ENCODE assay signal across 8 mouse cellular contexts in the genomic region with DNA sequence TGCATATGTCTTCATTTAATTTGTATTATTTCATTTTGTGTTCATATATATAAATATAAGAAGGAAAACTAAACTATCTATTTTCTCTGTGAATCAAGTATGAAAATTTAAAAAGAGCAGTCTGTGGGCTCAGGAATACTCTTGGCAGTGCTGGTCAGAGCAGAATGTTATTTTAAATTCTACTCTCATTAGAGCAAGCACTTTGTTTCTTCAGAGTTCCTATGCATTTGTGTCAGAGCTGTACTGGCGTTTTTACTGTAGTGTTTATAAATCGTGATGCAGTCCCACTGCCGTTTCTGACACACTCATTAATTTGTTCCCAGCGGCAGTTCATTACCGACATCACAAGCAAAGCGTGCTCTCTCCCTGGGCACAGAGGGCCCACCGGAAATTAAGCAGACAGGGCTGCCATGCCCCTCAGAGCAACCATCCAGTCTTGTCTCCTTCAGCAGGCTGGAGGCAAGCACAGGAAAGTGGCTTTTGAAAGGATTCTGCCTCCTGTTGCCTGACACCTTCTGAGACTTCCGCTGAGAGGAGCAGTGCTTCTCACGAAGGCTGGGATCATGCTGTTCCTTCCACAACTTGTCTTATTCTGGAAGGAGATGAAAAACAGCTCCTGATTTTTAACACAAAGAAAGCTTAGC.
DNase-seq lines count a peak whose midpoint lies in the region; ATAC-seq and TF ChIP-seq lines count a peak whose summit lies in the region.

No protein-coding gene starts in this region.

- H3K4me2 ChIP-seq in stomach, embryonic 14.5 days (replicated peaks; ENCODE audit: low read depth, low read length), result peak overlapping the region; percentile 26
- no peak overlapping the region; the same call in 1 of the 2 replicates for H3K4me2 ChIP-seq in stomach, postnatal 0 days (replicated peaks; ENCODE audit: low read depth)

- 20% methylated on average over 9 of the region's 9 CpGs for WGBS in stomach, embryonic 14.5 days
- 34% methylated on average over 9 of the region's 9 CpGs for WGBS in stomach, postnatal 0 days

- H3K9ac ChIP-seq in stomach, embryonic 14.5 days (replicated peaks; ENCODE audit: low read depth, low read length), result no peak overlapping the region
- H3K9ac ChIP-seq in stomach, postnatal 0 days (ENCODE audit: low read length), result no peak overlapping the region

- no peaks in the 10 kb centered on the region for H3K4me1 ChIP-seq in stomach, embryonic 14.5 days (ENCODE audit: control insufficient read depth, insufficient read depth, low read length)
- H3K4me1 ChIP-seq in stomach, postnatal 0 days (replicated peaks; ENCODE audit: control insufficient read depth, insufficient read depth), result 0 out of 2 replicates have a peak, but pooled peaks cover 3% of the 10 kb centered on the region

- no peaks in the 10 kb centered on the region for H3K9me3 ChIP-seq in stomach, embryonic 14.5 days (ENCODE audit: control insufficient read depth, low read depth, low read length)
- H3K9me3 ChIP-seq in stomach, postnatal 0 days (ENCODE audit: control insufficient read depth, low read length), result no peaks in the 10 kb centered on the region

- no peak for ATAC-seq in stomach, embryonic 14.5 days (ENCODE audit: insufficient number of reproducible peaks, insufficient read depth, low FRiP score, low read depth)
- ATAC-seq in stomach, postnatal 0 days (ENCODE audit: low FRiP score, low TSS enrichment), result no peak

- H3K27ac ChIP-seq in stomach, embryonic 14.5 days (ENCODE audit: low read length), result peak overlapping the region; percentile 67
- no peak overlapping the region for H3K27ac ChIP-seq in stomach, postnatal 0 days (replicated peaks)

- intact Hi-C loops in left cerebral cortex, postnatal 14 days (cut with DNase I), result no loop called here
- intact Hi-C loops in heart, postnatal 10 days (cut with DNase I), result no loop called here

- TF ChIP-seq CTCF in stomach, postnatal 0 days (IDR thresholded peaks at IDR 0.05; ENCODE audit: low read depth), result no peak

- DNase-seq in cerebellum, postnatal 25 days, result peak; percentile 20 to 22
- no peak for DNase-seq in cerebellum, adult 9-11 months
- DNase-seq in stomach, postnatal 0 days (ENCODE audit: low spot score), result no peak
- DNase-seq in left cerebral cortex, postnatal 14 days (ENCODE audit: low spot score in 2 of 2), result peak; percentile 14 to 46
- peak; percentile 14 for DNase-seq in right cerebral cortex, postnatal 25 days
- DNase-seq in thymus, postnatal 14 days, result no peak
- DNase-seq in heart, postnatal 10 days, result no peak

- no peak overlapping the region for H3K4me3 ChIP-seq in stomach, embryonic 14.5 days (ENCODE audit: low read depth, low read length)
- H3K4me3 ChIP-seq in stomach, postnatal 0 days (ENCODE audit: low read depth, low read length), result no peak overlapping the region

- no peaks in the 10 kb centered on the region for H3K27me3 ChIP-seq in stomach, embryonic 14.5 days (ENCODE audit: control insufficient read depth, insufficient read depth, low read length)
- no peaks in the 10 kb centered on the region for H3K27me3 ChIP-seq in stomach, postnatal 0 days (ENCODE audit: control insufficient read depth, insufficient read depth, low read length)

- TF ChIP-seq EP300 in stomach, postnatal 0 days (optimal IDR thresholded peaks at IDR 0.05), result no peak

- no peaks in the 10 kb centered on the region for H3K36me3 ChIP-seq in stomach, embryonic 14.5 days (ENCODE audit: control insufficient read depth, insufficient read depth, low read length)
- no peaks in the 10 kb centered on the region for H3K36me3 ChIP-seq in stomach, postnatal 0 days (ENCODE audit: control insufficient read depth, insufficient read depth, low read length)

Comparison
In these comparisons a context has a peak if more than half of its experiments do, and no peak if none do; other contexts are left out.
1. DNase-seq: peak in cerebellum, postnatal 25 days (2 of 2), left cerebral cortex, postnatal 14 days (2 of 2) and right cerebral cortex, postnatal 25 days (single experiment); none in cerebellum, adult 9-11 months (single experiment), stomach, postnatal 0 days (single experiment), thymus, postnatal 14 days (single experiment) and heart, postnatal 10 days (0 of 2).